Mouse (Mus musculus): ENCODE results near the gene Hip1r. TPM values are rescaled to one million over a fixed set of nuclear protein-coding genes. Genes with fewer than 3 reads are reported as not detected.
A peak's percentile ranks its signal among the peaks of the same experiment; 100 is the strongest.

Hip1r gene
- total RNA-seq, 1 experiment from 2014 or later = 144 TPM

- ATAC-seq (ENCODE audit: extremely low read depth, insufficient number of reproducible peaks, low FRiP score, poor library complexity, severe bottlenecking) = no peak
Observed at GRCm38 (mm10) chr5:123969216-123969615, 4.2 kb upstream of the Hip1r start.

- ATAC-seq (ENCODE audit: extremely low read depth, insufficient number of reproducible peaks, low FRiP score, poor library complexity, severe bottlenecking) = no peak
Observed at GRCm38 (mm10) chr5:123970576-123970975, 2.9 kb upstream of the Hip1r start.

GRCm38 (mm10) chr5:123972453-123972852 is 975 bp upstream of the Hip1r start:
- no peak for ATAC-seq (ENCODE audit: extremely low read depth, insufficient number of reproducible peaks, low FRiP score, poor library complexity, severe bottlenecking)

GRCm38 (mm10) chr5:123974179-123974485 is 704 bp downstream of the Hip1r start:
- ATAC-seq (ENCODE audit: extremely low read depth, insufficient number of reproducible peaks, low FRiP score, poor library complexity, severe bottlenecking) = no peak

- peak; percentile 80 for ATAC-seq (ENCODE audit: extremely low read depth, insufficient number of reproducible peaks, low FRiP score, poor library complexity, severe bottlenecking)
Observed at GRCm38 (mm10) chr5:123974616-123975111, 1.2 kb downstream of the Hip1r start.

GRCm38 (mm10) chr5:123975668-123976180 is 2.3 kb downstream of the Hip1r start:
- no peak for ATAC-seq (ENCODE audit: extremely low read depth, insufficient number of reproducible peaks, low FRiP score, poor library complexity, severe bottlenecking)

GRCm38 (mm10) chr5:123977231-123977630 is 3.8 kb downstream of the Hip1r start:
- ATAC-seq (ENCODE audit: extremely low read depth, insufficient number of reproducible peaks, low FRiP score, poor library complexity, severe bottlenecking) = no peak

- no peak for ATAC-seq (ENCODE audit: extremely low read depth, insufficient number of reproducible peaks, low FRiP score, poor library complexity, severe bottlenecking)
Observed at GRCm38 (mm10) chr5:123978131-123978530, 4.7 kb downstream of the Hip1r start.

- ATAC-seq (ENCODE audit: extremely low read depth, insufficient number of reproducible peaks, low FRiP score, poor library complexity, severe bottlenecking) = no peak
Observed at GRCm38 (mm10) chr5:123979221-123979979, 6.0 kb downstream of the Hip1r start.

- ATAC-seq (ENCODE audit: extremely low read depth, insufficient number of reproducible peaks, low FRiP score, poor library complexity, severe bottlenecking) = no peak
Observed at GRCm38 (mm10) chr5:123979980-123980369, 6.5 kb downstream of the Hip1r start.

GRCm38 (mm10) chr5:123980521-123981249 is 7.3 kb downstream of the Hip1r start:
- peak; percentile 31; the same call in 1 of the 2 replicates for ATAC-seq (ENCODE audit: extremely low read depth, insufficient number of reproducible peaks, low FRiP score, poor library complexity, severe bottlenecking)

- no peak for ATAC-seq (ENCODE audit: extremely low read depth, insufficient number of reproducible peaks, low FRiP score, poor library complexity, severe bottlenecking)
Observed at GRCm38 (mm10) chr5:123981250-123981554, 7.8 kb downstream of the Hip1r start.

GRCm38 (mm10) chr5:123982838-123983237 is 9.4 kb downstream of the Hip1r start:
- ATAC-seq (ENCODE audit: extremely low read depth, insufficient number of reproducible peaks, low FRiP score, poor library complexity, severe bottlenecking) = no peak

- ATAC-seq (ENCODE audit: extremely low read depth, insufficient number of reproducible peaks, low FRiP score, poor library complexity, severe bottlenecking) = no peak
Observed at GRCm38 (mm10) chr5:123985434-123985833, 12.0 kb downstream of the Hip1r start.

GRCm38 (mm10) chr5:123986925-123987324 is 13.5 kb downstream of the Hip1r start:
- ATAC-seq (ENCODE audit: extremely low read depth, insufficient number of reproducible peaks, low FRiP score, poor library complexity, severe bottlenecking) = no peak

GRCm38 (mm10) chr5:123987511-123987910 is 14.1 kb downstream of the Hip1r start:
- ATAC-seq (ENCODE audit: extremely low read depth, insufficient number of reproducible peaks, low FRiP score, poor library complexity, severe bottlenecking) = no peak

GRCm38 (mm10) chr5:123989941-123990885 is 16.8 kb downstream of the Hip1r start:
- no peak for ATAC-seq (ENCODE audit: extremely low read depth, insufficient number of reproducible peaks, low FRiP score, poor library complexity, severe bottlenecking)

- ATAC-seq (ENCODE audit: extremely low read depth, insufficient number of reproducible peaks, low FRiP score, poor library complexity, severe bottlenecking) = no peak
Observed at GRCm38 (mm10) chr5:123991321-123991720, 17.9 kb downstream of the Hip1r start.

- no peak for ATAC-seq (ENCODE audit: extremely low read depth, insufficient number of reproducible peaks, low FRiP score, poor library complexity, severe bottlenecking)
Observed at GRCm38 (mm10) chr5:123992193-123992637, 18.8 kb downstream of the Hip1r start.
